Mouse (Mus musculus): ENCODE measurements around the gene Il18bp.
A peak's percentile ranks its signal among the peaks of the same experiment; 100 is the strongest.
"Not testable (repeated sequence)": the region's sequence is repeated elsewhere in the genome, so short reads cannot be mapped to it uniquely, and the experiment has no call there.

The Il18bp gene

DNA sequence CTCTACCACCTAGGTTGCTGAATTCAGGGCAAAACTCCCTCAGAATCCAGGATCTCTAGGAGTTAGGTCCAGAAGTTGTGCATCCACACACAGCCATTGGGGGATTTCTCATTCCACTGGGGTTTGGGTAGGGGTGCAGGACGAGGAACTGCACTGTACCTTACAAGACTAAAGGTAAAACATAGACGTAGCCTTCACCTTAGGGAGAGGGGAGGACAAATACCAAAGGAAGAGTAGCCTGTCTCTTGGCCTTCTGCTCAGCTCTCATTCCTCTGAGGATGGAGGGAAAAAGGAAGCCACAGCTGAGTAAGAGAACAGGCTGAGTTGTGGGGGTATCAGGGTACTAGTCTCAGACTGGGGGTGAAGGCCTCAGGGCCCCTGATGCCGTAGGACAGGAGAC, at the start of gene Il18bp:
Gene Il18bp (minus strand): TSS at position 101 of the 400 bp plus-strand sequence.
- DNase-seq (ENCODE audit: extremely low read depth, insufficient read length, low spot score): no peak

DNA sequence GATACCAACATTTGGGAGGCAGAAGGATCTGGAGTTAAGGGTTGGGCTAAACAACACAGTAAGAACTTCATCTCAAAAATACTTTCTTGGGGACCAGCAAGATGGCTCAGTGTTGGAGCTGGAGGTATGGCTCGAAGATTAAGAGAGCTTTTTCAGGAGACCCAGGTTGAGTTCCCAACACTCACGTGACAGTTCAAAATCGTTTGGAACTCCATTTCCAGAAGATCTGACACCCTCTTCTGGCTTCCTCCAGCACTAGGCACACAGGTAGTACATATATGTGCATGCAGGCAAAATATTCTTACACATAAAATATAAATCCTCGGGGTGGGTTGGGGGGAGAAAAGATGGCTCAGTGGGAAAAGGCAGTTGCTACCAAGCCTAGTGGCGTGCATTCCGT, 47.9 kb upstream of the Il18bp start:
- DNase-seq (ENCODE audit: extremely low read depth, insufficient read length, low spot score): no peak

DNA sequence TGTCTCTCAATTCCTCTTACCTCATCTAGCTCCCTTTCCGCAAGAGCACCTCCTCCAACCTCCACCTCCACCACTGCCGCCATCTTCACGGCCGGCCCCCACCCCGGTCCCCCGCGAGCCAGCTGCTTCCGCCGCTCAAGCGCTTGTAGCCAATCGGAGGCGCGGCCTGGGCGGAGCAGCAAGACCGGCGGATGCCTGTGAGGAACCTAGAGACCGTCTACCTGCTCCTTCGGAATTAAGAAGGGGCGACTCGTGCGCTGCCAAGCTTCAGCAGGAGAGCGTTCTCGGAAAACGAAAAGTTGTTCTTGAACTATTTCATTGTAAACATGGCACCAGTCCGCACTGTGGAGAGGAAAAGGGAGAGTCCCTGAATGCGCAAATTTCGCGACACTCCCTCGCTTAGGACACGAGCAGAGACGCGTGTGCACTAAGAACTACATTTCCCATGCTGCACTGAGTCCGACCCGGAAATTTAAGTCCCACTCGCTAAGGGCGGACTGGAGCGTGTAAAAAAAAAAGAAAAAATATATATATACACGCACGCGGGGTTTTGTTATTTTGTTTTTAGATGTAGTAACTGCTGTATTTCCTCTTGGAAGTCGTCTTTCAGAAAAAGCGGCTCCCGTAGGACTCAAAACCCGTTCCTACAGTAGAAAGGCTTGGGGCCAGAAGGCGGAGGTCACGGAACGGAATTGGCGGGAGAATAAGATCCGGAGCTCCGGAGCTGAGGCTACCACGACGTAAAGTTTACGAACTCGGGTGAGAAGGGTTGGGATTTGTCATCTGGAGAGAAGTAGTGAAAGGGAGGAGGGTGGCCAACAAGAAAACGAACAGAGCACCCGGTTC, 46.8 kb upstream of the Il18bp start, which contains the start of the genes Rnf121, Xndc1 and Xntrpc:
Gene Rnf121 (minus strand): TSS at position 424 of the 846 bp plus-strand sequence.
Gene Xndc1 (plus strand): TSS at position 466 of the 846 bp plus-strand sequence.
Gene Xntrpc (plus strand): TSS at position 668 of the 846 bp plus-strand sequence.
- peak; percentile 90 for DNase-seq (ENCODE audit: extremely low read depth, insufficient read length, low spot score)

DNA sequence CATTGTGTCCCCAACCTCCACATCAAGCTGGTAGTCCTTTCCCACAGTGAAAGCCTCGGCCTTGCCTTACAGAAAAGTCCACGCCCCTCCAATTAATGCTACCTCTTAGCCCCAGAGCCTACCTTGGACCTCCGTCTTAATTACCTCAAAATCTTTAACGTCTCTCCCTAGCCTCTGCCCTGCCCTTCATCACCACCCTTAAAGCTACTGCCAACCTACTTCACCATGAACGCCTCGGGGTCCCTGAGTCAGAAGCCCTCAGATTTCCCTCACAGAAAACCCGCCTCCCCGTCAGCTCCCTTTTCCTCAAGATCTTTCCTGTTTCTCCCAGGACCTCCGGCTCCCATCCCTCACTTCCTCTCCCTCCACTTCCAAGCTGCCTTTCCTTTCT, 46.2 kb upstream of the Il18bp start:
- DNase-seq (ENCODE audit: extremely low read depth, insufficient read length, low spot score): no peak

DNA sequence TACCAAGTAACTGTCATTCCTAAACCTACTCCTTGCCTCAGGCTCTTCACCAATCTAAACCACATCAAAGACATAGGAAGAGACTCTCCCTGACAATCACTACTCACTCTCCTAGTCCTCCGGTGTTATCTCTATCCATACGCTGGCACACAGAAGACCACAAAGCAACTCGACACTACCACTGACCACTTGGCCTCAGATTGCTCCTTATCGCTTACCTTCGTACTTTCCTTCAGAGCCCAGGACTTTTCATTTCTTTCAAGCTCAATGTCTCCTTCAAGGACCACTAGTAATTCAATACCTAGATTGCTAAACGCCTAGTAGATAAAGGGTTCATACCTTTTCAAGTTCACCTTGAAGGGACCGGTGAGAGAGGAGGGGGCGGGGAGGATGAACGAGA, 45.4 kb upstream of the Il18bp start:
- DNase-seq (ENCODE audit: extremely low read depth, insufficient read length, low spot score): no peak

DNA sequence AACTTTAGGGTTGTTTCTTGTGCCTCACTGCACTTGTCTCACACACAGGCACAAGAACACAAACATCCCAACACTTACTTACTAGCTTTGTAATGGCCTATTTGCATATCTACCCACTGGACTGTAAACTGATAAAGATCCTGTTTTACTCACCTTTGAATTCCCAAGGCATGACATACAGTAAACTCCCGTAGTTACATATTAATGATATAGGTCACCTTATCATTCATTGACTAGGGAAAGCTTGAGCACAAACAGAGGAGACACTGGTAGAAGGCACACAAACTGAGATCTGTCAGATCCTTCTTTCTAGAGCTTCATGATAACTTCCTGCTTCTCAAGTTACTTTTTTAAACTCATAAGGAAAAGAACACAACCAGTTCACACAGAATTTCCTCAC, 43.7 kb upstream of the Il18bp start:
- no peak for DNase-seq (ENCODE audit: extremely low read depth, insufficient read length, low spot score)

DNA sequence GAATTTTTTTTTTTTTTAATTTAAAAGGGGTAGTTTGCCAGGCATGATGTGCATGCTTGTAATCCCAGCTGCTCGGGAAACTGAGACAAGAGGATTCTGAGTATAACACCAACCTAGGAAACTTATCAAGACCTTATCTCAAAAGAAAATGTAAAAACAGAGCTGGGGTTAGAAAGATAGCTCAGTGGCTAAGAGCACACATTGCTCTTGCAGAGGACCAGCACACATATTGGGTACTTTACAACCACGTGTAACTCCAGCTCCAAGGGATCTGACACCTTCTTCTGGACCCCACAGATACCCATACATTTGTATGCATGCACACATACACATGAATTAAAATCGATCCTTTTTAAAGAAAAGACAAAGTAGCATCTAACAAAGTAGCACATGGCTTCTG, 42.9 kb upstream of the Il18bp start:
- no peak for DNase-seq (ENCODE audit: extremely low read depth, insufficient read length, low spot score)

DNA sequence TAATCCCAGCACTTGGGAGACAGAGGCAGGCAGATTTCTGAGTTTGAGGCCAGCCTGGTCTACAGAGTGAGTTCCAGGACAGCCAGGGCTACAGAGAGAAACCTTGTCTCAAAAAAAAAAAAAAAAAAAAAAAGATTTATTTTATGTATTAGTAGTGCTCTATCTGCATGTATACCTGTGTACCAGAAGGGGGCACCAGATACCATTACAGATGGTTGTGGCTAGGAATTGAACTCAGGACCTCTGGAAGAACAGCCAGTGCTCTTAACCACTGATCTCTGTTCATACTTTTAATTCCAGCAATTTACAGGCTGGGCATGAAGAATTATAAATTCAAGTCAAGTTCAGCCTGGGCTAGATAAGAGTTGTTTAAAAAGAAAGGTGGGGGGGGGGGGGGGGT, 30.0 kb upstream of the Il18bp start:
- DNase-seq (ENCODE audit: extremely low read depth, insufficient read length, low spot score): not testable (repeated sequence)

DNA sequence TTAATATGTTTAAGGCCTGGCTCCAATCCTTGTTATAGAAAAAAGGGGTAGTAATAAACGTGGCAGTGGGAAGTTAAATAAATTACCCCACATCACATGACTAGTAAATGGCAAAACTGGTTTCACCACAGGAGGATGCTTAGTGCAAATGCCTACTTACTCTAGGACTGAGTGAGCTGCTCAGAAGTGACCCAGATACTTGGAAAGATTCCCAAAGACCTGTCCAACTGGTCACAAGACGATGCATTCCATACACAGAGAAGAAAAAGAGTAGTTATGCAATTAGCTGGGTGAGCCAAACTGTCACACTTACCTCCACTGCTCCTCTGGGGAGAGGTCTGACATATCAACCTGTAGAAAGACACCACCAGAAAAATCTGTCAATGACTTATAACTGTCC, 23.8 kb upstream of the Il18bp start:
- DNase-seq (ENCODE audit: extremely low read depth, insufficient read length, low spot score): no peak

DNA sequence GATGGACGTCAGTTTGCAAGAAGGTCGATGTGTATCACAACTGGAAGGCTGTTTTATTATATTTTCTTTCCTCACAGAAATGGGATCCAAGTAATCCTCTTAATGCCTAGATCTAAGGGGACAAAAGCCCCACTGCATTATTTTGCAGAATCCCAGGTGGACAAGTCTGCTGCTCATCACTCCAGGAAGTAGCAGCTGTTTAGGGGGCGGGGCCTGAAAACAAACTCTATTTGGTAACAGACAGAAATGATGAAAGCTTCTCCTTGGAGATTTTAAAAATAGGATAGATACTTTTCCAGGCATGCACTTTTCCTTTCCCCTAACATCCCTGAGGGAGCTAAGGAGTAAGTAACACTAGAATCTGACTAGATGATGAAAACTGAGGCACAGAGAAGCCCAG, 18.8 kb upstream of the Il18bp start:
- no peak for DNase-seq (ENCODE audit: extremely low read depth, insufficient read length, low spot score)

DNA sequence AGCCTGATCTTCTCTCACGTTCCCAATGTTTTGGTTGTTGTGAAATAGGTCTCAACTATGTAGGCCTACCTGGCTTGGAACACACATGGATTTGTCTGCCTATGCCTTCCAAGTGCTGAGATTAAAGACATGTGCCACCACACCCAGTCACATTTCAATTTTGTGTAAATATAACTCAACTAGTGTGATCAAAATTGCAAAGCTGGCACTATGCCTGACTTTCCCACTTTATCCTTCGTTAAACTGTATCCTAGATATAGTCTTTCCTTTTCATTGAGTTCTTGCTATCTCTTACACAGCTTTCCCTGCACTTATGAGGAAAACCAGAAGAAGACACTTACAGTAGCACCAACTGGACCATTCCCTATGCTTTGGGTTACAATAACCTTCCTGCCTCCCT, 17.0 kb upstream of the Il18bp start:
- DNase-seq (ENCODE audit: extremely low read depth, insufficient read length, low spot score): no peak

DNA sequence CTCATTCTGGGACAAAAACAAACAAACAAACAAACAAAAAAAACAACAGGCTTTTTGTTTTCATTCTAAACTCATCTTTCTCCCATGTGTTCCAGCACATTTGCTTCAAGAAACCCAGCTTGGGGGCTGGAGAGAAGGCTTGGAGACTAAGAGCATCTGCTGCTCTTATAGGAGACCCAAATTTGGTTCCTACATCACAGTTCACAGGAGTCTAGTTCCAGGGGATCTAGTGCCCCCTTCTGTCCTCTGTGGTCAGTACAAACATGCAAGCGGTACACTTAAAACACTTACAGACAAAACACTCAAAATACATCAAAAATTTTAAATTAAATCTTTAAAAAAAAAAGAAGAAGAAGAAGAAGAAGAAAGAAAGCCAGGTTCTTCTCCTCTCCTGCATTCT, 16.4 kb upstream of the Il18bp start:
- DNase-seq (ENCODE audit: extremely low read depth, insufficient read length, low spot score): no peak

DNA sequence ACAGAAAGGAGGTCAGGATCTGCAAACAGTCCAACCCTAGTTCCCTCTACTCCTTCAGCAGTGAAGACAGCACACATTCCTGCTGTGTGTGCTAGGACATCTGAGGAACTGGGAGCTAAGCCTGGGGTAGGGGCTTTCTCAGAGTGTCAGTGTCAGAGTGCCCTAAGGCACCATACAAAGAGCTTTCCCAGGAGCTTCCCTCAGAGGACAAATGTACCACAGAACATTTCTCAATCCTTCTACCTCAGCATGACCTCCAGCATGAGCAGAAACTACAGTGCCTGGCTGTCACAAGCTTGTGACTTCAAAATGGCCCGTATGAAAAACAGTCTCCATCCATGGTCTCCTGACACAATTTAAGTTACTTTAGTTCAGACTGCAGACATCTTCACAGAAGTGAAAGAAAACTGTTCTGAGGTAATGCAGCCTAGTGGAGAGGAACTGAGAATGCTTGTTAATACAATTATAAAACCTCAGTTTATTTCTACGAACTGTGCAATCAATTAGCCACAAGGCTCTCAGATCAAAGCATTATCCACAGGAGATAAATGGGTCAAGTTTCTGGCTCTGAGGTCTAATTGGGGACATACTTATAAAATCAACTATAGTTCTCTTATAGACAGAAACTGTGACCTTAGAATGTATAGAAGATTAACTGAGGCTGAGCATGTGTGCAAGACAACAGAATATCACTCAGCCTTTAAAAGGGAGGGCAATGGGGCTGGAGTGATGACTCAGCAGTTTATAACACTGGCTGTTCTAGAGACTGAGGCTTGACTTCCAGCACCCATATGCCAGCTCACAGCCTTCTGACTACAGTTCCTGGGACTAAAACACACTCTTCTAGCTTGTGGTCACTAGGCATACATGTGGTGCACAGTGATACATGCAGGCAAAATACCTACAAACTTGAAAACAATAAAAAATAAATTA, 7.0 kb upstream of the Il18bp start:
- DNase-seq (ENCODE audit: extremely low read depth, insufficient read length, low spot score): no peak

DNA sequence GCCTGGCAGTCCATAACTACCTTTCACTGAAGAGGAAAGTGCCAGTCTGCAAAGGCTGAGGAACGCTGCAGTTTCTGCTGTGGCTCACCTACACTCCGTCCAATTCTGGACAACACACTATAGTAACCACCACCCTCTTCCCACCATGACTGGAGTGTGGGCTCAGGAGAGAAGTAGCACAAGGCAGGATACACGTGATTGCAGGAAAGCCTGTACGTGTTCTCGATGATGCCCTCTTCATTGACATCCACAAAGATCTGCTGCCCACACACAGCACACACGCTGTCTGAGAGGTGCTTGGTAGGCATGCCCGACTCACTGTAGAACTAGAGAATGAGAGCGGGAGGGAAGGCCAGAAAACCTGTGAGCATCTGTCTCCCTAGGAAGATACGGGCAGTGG, 5.3 kb upstream of the Il18bp start:
- DNase-seq (ENCODE audit: extremely low read depth, insufficient read length, low spot score): no peak

DNA sequence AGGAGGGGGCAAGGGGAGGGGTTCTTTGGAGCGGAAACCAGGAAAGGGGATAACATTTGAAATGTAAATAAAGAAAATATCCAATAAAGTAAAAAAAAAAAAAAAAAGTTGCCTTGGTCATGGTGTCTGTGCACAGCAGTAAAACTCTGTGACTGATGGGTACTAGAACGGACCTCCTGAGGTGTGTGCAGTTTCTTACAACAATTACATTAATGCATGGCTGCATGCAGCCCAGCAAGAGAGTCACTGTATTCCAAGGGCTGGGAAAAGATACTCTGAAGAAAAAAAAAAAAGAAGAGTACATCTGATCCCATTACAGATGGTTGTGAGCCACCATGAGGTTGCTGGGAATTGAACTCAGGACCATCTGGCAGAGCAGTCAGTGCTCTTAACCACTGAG, 2.4 kb upstream of the Il18bp start:
- not testable (repeated sequence) for DNase-seq (ENCODE audit: extremely low read depth, insufficient read length, low spot score)

DNA sequence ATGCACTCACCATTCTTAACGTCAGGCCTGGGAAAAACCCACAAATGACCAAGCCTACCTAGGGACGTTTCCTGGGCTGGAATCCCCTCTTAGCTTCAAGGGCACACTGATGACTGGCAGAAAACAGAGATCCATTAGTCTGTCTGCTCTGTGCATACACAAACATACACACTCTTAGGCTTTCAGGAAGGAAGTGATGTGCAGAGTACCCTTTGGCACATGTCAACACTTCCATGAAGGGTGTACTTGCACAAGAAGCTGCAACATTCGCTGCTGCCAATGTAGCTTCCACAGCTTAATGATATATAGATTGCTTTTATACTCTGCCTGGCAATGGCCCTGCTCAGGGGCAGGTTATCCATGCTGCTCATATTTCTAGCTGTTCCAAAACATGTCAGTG, 872 bp upstream of the Il18bp start:
- DNase-seq (ENCODE audit: extremely low read depth, insufficient read length, low spot score): no peak

DNA sequence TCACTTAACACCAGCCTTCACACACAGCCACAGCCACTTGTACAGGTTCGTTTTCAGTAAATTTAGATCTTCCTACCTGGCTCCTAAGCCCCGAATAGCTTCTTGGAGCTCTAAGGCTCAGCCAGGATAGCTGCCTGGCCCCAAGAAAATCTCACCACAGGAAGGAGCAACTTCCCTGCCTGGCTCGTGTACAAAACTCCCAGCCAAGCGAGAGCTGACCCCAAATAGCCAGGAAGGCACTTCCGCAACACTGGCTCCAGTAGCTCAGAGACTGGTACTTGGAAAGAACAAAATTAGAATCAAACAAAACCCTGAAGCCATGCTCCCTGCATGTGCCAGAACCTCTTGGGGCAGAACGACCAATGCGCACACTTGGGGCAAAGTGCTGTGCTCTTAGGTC, 456 bp downstream of the Il18bp start:
- DNase-seq (ENCODE audit: extremely low read depth, insufficient read length, low spot score): no peak

DNA sequence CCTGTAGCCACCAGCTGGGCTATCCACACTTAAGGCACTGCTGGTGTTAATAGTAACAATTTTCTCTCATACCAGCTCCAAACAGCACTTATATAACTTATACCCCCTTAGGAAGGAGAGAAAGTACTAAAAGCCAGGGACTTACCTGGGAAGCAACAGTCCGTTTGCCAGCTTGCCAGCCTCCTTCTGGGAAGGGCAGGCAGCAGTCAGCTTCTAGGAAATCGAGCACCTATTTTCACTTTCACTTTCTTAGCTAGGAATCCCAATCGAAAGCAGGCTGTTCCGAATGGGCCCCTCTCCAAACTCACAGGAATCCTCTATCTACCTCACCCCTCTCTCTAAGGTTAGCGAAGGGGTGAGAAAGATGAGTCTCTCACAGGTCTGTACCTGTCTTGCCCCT, 1.0 kb downstream of the Il18bp start:
- DNase-seq (ENCODE audit: extremely low read depth, insufficient read length, low spot score): no peak

DNA sequence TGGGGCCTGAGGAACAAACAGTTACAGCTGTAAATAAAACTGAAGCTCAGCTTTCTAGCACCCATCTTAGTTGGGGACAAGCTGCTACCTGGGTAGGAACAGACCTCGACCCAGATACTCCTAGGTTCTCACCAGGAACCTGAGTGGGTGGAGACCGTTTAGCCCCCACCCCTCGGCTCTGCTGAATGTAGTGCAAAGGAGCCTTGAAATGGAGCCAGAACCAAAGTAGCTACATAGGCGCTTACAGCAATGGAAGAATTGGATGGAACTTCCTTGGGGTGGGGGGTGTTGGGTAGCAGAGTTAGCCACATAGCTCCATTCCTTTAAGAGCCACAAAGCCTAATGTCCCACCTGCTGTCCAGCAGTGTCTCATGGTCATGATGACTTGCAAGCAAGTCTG, 1.6 kb downstream of the Il18bp start:
- no peak for DNase-seq (ENCODE audit: extremely low read depth, insufficient read length, low spot score)

DNA sequence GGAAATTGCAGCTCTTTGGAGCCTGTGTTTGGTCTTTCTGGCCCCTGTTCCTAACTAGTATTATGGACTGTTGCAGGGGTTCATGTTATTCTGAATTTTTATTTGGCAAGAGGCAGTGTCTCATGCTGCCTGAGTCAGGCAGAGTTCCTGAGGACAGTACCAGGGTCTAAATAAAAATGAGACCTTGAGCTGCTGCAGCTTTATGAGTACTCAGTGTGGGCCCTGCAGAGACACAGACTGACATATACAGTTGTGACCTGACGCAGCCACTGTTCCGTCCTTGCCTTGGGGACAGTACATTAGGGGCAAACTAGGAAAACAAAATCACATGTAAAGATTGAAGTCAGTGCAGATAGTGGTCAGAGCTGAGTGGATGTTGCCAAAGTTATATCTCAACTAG, 3.5 kb downstream of the Il18bp start:
- no peak for DNase-seq (ENCODE audit: extremely low read depth, insufficient read length, low spot score)

DNA sequence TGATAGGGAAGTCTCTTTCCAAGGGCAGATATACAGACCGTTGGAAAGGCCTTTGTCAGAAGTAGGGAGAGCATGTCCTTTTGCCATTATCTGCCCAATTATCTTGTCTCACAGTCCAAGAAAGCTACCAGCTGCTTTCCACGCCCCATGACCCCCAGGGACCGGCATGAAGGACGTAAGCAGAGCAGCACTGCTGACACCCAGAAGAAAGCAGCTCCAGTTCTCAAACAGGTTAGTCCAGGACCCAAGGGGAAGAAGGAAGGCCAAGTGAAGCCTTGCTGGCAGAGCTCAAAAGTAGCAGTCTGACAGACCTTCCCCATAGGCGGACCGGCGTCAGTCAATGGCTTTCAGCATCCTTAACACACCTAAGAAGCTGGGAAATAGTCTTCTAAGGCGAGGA, 5.1 kb downstream of the Il18bp start:
- no peak for DNase-seq (ENCODE audit: extremely low read depth, insufficient read length, low spot score)

DNA sequence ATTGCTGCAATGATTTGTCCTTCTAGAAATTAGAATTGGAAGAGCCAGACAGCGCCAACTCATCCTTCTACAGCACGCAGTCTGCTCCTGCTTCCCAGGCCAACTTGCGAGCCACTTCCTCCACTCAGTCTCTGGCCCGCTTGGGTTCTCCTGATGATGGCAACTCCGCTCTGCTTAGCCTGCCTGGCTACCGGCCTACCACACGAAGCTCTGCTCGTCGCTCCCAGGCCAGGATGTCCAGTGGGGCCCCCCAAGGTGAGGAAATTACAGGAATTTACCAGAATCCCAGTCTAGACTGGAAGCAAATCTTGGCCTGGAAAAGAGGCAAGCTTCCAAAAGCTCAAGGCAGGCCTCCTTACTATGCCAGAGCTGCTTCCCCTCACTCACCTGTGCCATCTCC, 6.6 kb downstream of the Il18bp start:
- no peak for DNase-seq (ENCODE audit: extremely low read depth, insufficient read length, low spot score)
